7 mouse cellular contexts compared by ENCODE assay signal in the genomic region with DNA sequence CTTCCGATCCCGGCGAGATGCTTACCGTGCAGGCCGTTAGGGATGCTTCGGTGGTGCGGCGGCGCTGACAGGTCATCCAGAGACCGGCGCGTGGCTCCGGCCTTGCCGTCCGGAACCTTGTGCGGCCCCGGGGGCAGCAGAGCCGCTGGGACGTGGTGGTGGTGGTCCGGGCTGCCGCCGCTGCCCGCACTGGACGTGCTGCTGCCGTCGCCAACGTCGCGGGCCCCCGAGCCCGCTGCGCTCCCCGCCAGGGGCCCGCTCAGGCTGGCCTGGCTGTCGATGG. TPM values are rescaled to one million over a fixed set of nuclear protein-coding genes. Genes with fewer than 3 reads are reported as not detected.
DNase-seq lines count a peak whose midpoint lies in the region; ATAC-seq and TF ChIP-seq lines count a peak whose summit lies in the region.

No protein-coding gene starts in this region.

- H3K9ac ChIP-seq in intestine, embryonic 15.5 days: peak overlapping the region; percentile 86
- peak overlapping the region; percentile 92 for H3K9ac ChIP-seq in neural tube, embryonic 12.5 days

- WGBS in lung, adult 2 months: 2% methylated on average over 35 of the region's 35 CpGs
- WGBS in forebrain, embryonic 10.5 days: under 1% methylated on average over 35 of the region's 35 CpGs
- WGBS in intestine, embryonic 15.5 days: under 1% methylated on average over 35 of the region's 35 CpGs
- WGBS in neural tube, embryonic 12.5 days: under 1% methylated on average over 35 of the region's 35 CpGs

- no peak for TF ChIP-seq CTCF in lung, adult 2 months (IDR thresholded peaks at IDR 0.05; ENCODE audit: insufficient read depth, low read length)

- peaks cover 15% of the 10 kb centered on the region for H3K27me3 ChIP-seq in forebrain, embryonic 10.5 days (ENCODE audit: poor library complexity, severe bottlenecking)
- no peaks in the 10 kb centered on the region for H3K27me3 ChIP-seq in intestine, embryonic 15.5 days (replicated peaks)
- no peaks in the 10 kb centered on the region for H3K27me3 ChIP-seq in neural tube, embryonic 12.5 days (replicated peaks)

- no peak for DNase-seq in lung, adult 2 months
- DNase-seq in lung, adult 18-20 months: no peak
- DNase-seq in forebrain, embryonic 10.5 days (ENCODE audit: extremely low spot score, low spot score): no peak
- no peak for DNase-seq in gastrocnemius, adult 8-10 months (ENCODE audit: low spot score in 2 of 2)

- H3K4me3 ChIP-seq in lung, adult 2 months (replicated peaks; ENCODE audit: extremely low read depth, low read depth, low read length): peak overlapping the region; percentile 69
- peak overlapping the region; percentile 88 for H3K4me3 ChIP-seq in forebrain, embryonic 10.5 days
- peak overlapping the region; percentile 89 for H3K4me3 ChIP-seq in intestine, embryonic 15.5 days (replicated peaks)
- peak overlapping the region; percentile 92 for H3K4me3 ChIP-seq in neural tube, embryonic 12.5 days

- peak overlapping the region; percentile 95 for H3K27ac ChIP-seq in forebrain, embryonic 10.5 days
- no peak overlapping the region for H3K27ac ChIP-seq in intestine, embryonic 15.5 days
- H3K27ac ChIP-seq in neural tube, embryonic 12.5 days: peak overlapping the region; percentile 67

- no peaks in the 10 kb centered on the region for H3K9me3 ChIP-seq in forebrain, embryonic 10.5 days
- no peaks in the 10 kb centered on the region for H3K9me3 ChIP-seq in intestine, embryonic 15.5 days
- H3K9me3 ChIP-seq in neural tube, embryonic 12.5 days: no peaks in the 10 kb centered on the region

- H3K36me3 ChIP-seq in forebrain, embryonic 10.5 days (replicated peaks): peaks cover 27% of the 10 kb centered on the region
- H3K36me3 ChIP-seq in intestine, embryonic 15.5 days: no peaks in the 10 kb centered on the region
- H3K36me3 ChIP-seq in neural tube, embryonic 12.5 days: no peaks in the 10 kb centered on the region

- no peak for ATAC-seq in intestine, embryonic 15.5 days
- no peak for ATAC-seq in neural tube, embryonic 12.5 days (ENCODE audit: low FRiP score, low read depth)
- no peak for ATAC-seq in activated CD4-positive, CD25-positive, alpha-beta regulatory T cell, adult 4 months

- no peak for TF ChIP-seq POLR2A in lung, adult 2 months (IDR thresholded peaks at IDR 0.05; ENCODE audit: borderline replicate concordance, extremely low read depth, low read depth, low read length)

- peaks cover 19% of the 10 kb centered on the region for H3K4me1 ChIP-seq in lung, adult 2 months (ENCODE audit: control insufficient read depth, insufficient read depth, low read length)
- H3K4me1 ChIP-seq in forebrain, embryonic 10.5 days: peaks cover 99% of the 10 kb centered on the region
- peaks cover 67% of the 10 kb centered on the region for H3K4me1 ChIP-seq in intestine, embryonic 15.5 days (replicated peaks)
- H3K4me1 ChIP-seq in neural tube, embryonic 12.5 days: peaks cover 84% of the 10 kb centered on the region

- peak overlapping the region; percentile 96 for H3K4me2 ChIP-seq in intestine, embryonic 15.5 days (replicated peaks)
- peak overlapping the region; percentile 98 for H3K4me2 ChIP-seq in neural tube, embryonic 12.5 days (replicated peaks)

RNA-seq across cellular contexts. Expression of a gene that starts 1.0 kb away (rescaled TPM):
- polyA plus RNA-seq in lung, adult 2 months (2012; rRNA removed): 22.2 and 22.5 TPM in 2 replicates
- 13.5 and 14.6 TPM in 2 replicates for polyA plus RNA-seq in forebrain, embryonic 10.5 days (2016; fragmentation: Nextera tagmentation; extraction: Ambion mirVana)
- polyA plus RNA-seq in intestine, embryonic 15.5 days (2015; fragmentation: Nextera tagmentation; extraction: Ambion mirVana): 8.7 and 9.3 TPM in 2 replicates
- 14.5 and 20.4 TPM in 2 replicates for polyA plus RNA-seq in neural tube, embryonic 12.5 days (2016; fragmentation: Nextera tagmentation; extraction: Ambion mirVana)
- polyA plus RNA-seq in activated CD4-positive, CD25-positive, alpha-beta regulatory T cell, adult 4 months (2017; shearing (Covaris generic)): under 1 TPM; 0.25 to 0.42 TPM
- total RNA-seq in gastrocnemius, adult 8-10 months (2022): 10 to 100 TPM; 41.1 to 49.4 (median 43.5) TPM

RNA-seq across cellular contexts. Expression of a gene that starts 31.8 kb away (rescaled TPM):
- 1.3 and 1.8 TPM in 2 replicates for polyA plus RNA-seq in lung, adult 2 months (2012; rRNA removed)
- 2.8 and 3.4 TPM in 2 replicates for polyA plus RNA-seq in forebrain, embryonic 10.5 days (2016; fragmentation: Nextera tagmentation; extraction: Ambion mirVana)
- 0.55 and 0.69 TPM in 2 replicates for polyA plus RNA-seq in intestine, embryonic 15.5 days (2015; fragmentation: Nextera tagmentation; extraction: Ambion mirVana)
- polyA plus RNA-seq in neural tube, embryonic 12.5 days (2016; fragmentation: Nextera tagmentation; extraction: Ambion mirVana): 2.1 and 2.3 TPM in 2 replicates
- polyA plus RNA-seq in activated CD4-positive, CD25-positive, alpha-beta regulatory T cell, adult 4 months (2017; shearing (Covaris generic)): under 1 TPM in 1 of 2 experiments, not detected in 1; 0.08 TPM
- total RNA-seq in gastrocnemius, adult 8-10 months (2022): under 1 TPM; 0.44 to 0.74 (median 0.69) TPM

RNA-seq across cellular contexts. Expression of a gene that starts 59.9 kb away (rescaled TPM):
- 1.6 and 3.0 TPM in 2 replicates for polyA plus RNA-seq in lung, adult 2 months (2012; rRNA removed)
- 19.4 and 20.1 TPM in 2 replicates for polyA plus RNA-seq in forebrain, embryonic 10.5 days (2016; fragmentation: Nextera tagmentation; extraction: Ambion mirVana)
- polyA plus RNA-seq in intestine, embryonic 15.5 days (2015; fragmentation: Nextera tagmentation; extraction: Ambion mirVana): 5.3 and 5.4 TPM in 2 replicates
- 12.7 and 19.0 TPM in 2 replicates for polyA plus RNA-seq in neural tube, embryonic 12.5 days (2016; fragmentation: Nextera tagmentation; extraction: Ambion mirVana)
- polyA plus RNA-seq in activated CD4-positive, CD25-positive, alpha-beta regulatory T cell, adult 4 months (2017; shearing (Covaris generic)): not detected
- under 1 TPM; 0.13 to 0.44 (median 0.19) TPM for total RNA-seq in gastrocnemius, adult 8-10 months (2022)
